Mouse (Mus musculus) hindbrain, embryonic 16.5 days (tissue): ENCODE results near the gene Tmem63c. TPM values are rescaled to one million over a fixed set of nuclear protein-coding genes. Genes with fewer than 3 reads are reported as not detected.

Experiments
- ATAC-seq: fragments of 200-750 bp; cut with Nextera tagmentation; 2 replicates; pipeline ENCODE4 v1.8.0; 2017; ENCODE audit warnings: moderate TSS enrichment, moderate library complexity
- H3K27ac ChIP-seq: fragments of 300-500 bp; sonication (generic); 2 replicates; pipeline ENCODE4 v1.5.1; 2014; ENCODE audit warnings: low read depth, mild to moderate bottlenecking, control low read depth, low read length, moderate library complexity
- H3K27me3 ChIP-seq: fragments of 300-500 bp; sonication (generic); replicated peaks from 2 replicates; pipeline ENCODE4 v1.6.1; 2014; ENCODE audit warnings: low read length; ENCODE audit not compliant: control insufficient read depth, insufficient read depth
- H3K36me3 ChIP-seq: fragments of 300-500 bp; sonication (generic); 2 replicates; pipeline ENCODE4 v1.6.1; 2014; ENCODE audit warnings: mild to moderate bottlenecking, low read length, moderate library complexity, mixed read lengths; ENCODE audit not compliant: control insufficient read depth, insufficient read depth
- H3K4me1 ChIP-seq: fragments of 300-500 bp; sonication (generic); 2 replicates; pipeline ENCODE4 v1.6.1; 2014; ENCODE audit warnings: low read depth, low read length; ENCODE audit not compliant: control insufficient read depth, insufficient read depth
- H3K4me2 ChIP-seq: fragments of 300-500 bp; sonication (generic); 2 replicates; pipeline ENCODE4 v1.6.1; 2014; ENCODE audit warnings: mild to moderate bottlenecking, low read length, control low read depth, moderate library complexity
- H3K4me3 ChIP-seq: fragments of 300-500 bp; sonication (generic); 2 replicates; pipeline ENCODE4 v1.5.1; 2014; ENCODE audit warnings: mild to moderate bottlenecking, low read length, control low read depth, moderate library complexity
- H3K9ac ChIP-seq: fragments of 300-500 bp; sonication (generic); 2 replicates; pipeline ENCODE4 v1.6.1; 2014; ENCODE audit warnings: low read depth, mild to moderate bottlenecking, control low read depth, low read length, moderate library complexity
- H3K9me3 ChIP-seq: fragments of 300-500 bp; sonication (generic); 2 replicates; pipeline ENCODE4 v1.6.1; 2014; ENCODE audit warnings: mild to moderate bottlenecking, low read length, moderate library complexity; ENCODE audit not compliant: control insufficient read depth
- WGBS: fragments of 180-500 bp; shearing (Covaris S2); extraction: QIAGEN DNeasy Blood & Tissue Kit; methylation state at CpG from one replicate; pipeline ENCODE4 v1.1.7; 2014; 5-methylcytosine and 5-hydroxymethylcytosine counted together
- polyA plus RNA-seq: library from polyadenylated mRNA; unstranded; fragments of >200 nt; fragmentation: Nextera tagmentation; extraction: Ambion mirVana; gene quantifications from 2 replicates; pipeline ENCODE4 v1.2.1, GENCODE M21; 2015

Tmem63c gene
- 11.0 and 11.9 TPM in 2 replicates for polyA plus RNA-seq

DNA sequence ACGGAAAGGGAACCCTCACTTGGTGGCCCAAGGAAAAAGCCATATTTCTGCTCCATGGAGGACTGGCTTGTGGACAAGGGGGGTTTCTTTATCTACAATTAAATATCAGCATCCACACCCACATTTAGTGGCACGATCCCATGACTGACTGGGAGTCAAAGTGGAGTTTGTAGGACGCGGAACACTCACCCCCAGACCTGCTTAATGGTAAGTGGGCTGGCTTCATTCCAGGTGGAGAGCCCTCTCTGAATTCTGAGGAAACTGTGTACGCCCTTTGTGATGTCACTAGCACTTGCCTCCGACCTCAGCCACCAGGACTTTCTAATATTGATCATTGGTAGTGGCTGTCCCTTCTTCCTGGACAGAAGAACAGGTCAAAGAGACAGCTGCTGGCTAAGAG lies at the start of gene Tmem63c:
Gene Tmem63c (plus strand): TSS at position 301 of the 400 bp plus-strand sequence.
- Histone ChIP-seq H3K27me3 (no peaks in the 10 kb centered on the region), H3K36me3 (no peaks in the 10 kb centered on the region), H3K4me2 (no peak within 1 kb of the TSS), H3K4me1 (no peaks in the 10 kb centered on the region), H3K27ac (no peak within 1 kb of the TSS), H3K4me3 (no peak within 1 kb of the TSS), H3K9ac (no peak within 1 kb of the TSS), H3K9me3 (no peaks in the 10 kb centered on the region)
- 79% methylated on average over 6 of the region's 6 CpGs for WGBS
- ATAC-seq = no peak

DNA sequence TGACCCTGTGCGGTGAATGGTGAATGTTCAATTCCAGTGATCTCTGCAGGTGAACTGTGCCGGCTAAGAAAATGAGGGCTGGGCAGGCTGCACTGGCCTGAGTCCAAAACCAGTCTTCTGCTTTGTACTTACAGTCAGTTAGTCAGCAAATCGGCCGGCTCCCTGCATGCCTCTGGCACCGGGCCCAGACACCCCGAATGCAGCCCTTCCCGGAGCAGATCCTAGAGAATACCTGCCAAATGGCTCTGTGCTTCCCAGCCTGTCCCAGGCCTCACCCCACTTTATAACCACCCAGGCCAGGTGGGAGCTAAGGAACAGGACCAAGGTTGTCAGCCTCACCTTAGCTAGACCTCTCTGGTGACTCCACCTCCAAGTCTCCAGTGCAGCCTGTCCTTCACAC lies 47.9 kb upstream of the Tmem63c start:
- Histone ChIP-seq H3K4me1 (peaks cover 40% of the 10 kb centered on the region), H3K9ac (no peak overlapping the region), H3K27me3 (no peaks in the 10 kb centered on the region), H3K27ac (no peak overlapping the region), H3K9me3 (no peaks in the 10 kb centered on the region), H3K4me3 (no peak overlapping the region), H3K4me2 (no peak overlapping the region), H3K36me3 (no peaks in the 10 kb centered on the region)
- ATAC-seq = peak; percentile 7; the same call in 1 of the 2 replicates
- WGBS = 21% methylated on average over 7 of the region's 7 CpGs

DNA sequence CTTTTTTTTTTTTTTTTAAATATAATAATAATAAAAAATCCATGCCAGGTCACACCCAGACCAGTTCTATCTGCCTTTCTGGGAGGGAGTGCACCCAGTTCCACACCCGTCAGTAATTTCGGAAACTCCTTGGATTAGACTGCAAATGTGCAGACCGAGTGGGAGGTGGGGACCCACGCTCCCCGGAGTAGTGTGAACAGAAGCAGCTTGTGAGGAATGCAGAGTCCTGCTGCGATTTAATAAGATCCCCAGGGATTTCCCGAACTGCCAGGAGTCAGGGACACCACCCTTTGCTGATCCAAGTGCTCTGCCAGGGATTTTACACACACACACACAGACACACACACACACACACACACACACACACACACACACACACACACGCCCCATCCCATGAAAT lies 47.4 kb upstream of the Tmem63c start:
- 36% methylated on average over 8 of the region's 8 CpGs for WGBS
- no peaks in the 10 kb centered on the region for H3K9me3 ChIP-seq
- no peak overlapping the region for H3K4me2 ChIP-seq
- no peak overlapping the region for H3K9ac ChIP-seq
- no peak for ATAC-seq
- no peak overlapping the region for H3K4me3 ChIP-seq
- no peaks in the 10 kb centered on the region for H3K36me3 ChIP-seq
- H3K4me1 ChIP-seq = peaks cover 41% of the 10 kb centered on the region
- H3K27ac ChIP-seq = no peak overlapping the region; the same call in 1 of the 2 replicates
- 0 out of 2 replicates have a peak, but pooled peaks cover under 1% of the 10 kb centered on the region for H3K27me3 ChIP-seq

DNA sequence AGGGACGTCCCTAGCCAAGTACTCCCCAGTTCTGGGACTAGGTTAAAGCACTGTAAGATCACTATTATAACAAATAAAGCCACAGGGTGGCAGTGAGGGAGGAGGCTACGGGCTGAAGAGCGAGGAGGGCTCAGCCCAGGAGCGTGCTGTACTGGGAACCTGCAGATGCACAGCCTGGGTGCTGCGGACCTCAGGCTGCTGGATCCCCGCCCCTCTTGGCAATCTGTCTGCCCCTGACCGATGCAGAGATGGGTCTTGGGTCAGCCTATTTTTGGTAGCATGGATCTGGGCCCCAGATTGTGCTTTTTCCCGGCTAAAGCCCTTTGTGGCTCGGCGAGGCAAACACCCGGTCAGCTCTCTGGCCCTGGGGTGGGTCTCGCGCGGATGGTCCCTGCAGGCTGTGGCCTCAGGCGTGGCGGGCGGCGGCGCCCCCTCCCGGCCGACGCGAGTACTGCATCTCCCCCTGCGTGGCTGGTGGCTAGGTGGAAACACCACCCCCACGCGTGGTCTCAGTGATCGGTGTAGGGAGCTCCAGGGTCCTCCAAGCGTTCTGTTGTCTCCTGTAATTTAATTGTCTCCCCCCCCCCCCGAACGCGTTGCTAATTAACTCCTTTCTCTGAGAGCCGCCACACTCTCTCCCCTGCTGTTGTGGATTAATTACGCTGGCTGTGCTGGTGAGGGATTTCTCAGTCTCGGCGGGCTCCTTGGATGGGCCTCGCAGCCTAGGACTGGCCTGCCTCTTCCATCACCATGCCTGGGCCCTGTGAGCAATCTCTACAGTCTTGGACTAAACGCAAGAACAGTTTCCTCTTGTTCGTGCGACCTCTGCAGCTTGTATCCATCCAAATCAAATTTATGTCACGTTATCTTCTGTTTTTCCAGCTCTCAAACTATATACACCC lies 46.5 kb upstream of the Tmem63c start:
- peak overlapping the region; percentile 31 for H3K4me3 ChIP-seq
- ATAC-seq = peak; percentile 76
- peaks cover 41% of the 10 kb centered on the region for H3K4me1 ChIP-seq
- peak overlapping the region; percentile 62 for H3K9ac ChIP-seq
- 5% methylated on average over 38 of the region's 40 CpGs for WGBS
- H3K27me3 ChIP-seq = 0 out of 2 replicates have a peak, but pooled peaks cover 2% of the 10 kb centered on the region
- H3K36me3 ChIP-seq = no peaks in the 10 kb centered on the region
- H3K4me2 ChIP-seq = peak overlapping the region; percentile 68
- no peaks in the 10 kb centered on the region for H3K9me3 ChIP-seq
- peak overlapping the region; percentile 77 for H3K27ac ChIP-seq

DNA sequence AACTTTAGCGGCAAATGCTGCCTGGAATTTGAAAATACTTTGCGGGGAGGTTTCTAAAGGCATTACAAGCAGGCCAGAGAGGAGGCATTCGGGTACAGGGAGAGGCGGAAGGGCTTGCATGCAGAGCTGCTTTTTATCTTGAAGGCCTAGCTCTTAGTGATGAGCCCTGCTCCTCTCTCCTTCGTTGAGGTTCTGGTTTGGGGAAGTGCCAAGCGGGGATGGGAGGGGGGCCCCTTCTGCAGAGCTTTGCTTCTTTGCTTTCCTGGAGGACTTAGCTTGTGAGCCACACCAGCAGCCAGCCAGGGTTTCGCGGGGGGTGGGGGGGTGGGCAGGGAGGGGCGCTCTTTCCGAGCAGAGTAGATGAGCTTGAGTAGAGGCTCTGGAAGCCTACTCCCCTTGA lies 45.4 kb upstream of the Tmem63c start:
- Histone ChIP-seq H3K36me3 (no peaks in the 10 kb centered on the region), H3K4me1 (peaks cover 41% of the 10 kb centered on the region), H3K4me3 (no peak overlapping the region), H3K9ac (no peak overlapping the region), H3K9me3 (no peaks in the 10 kb centered on the region), H3K27ac (no peak overlapping the region), H3K4me2 (no peak overlapping the region), H3K27me3 (0 out of 2 replicates have a peak, but pooled peaks cover 2% of the 10 kb centered on the region)
- WGBS = 50% methylated on average over 10 of the region's 10 CpGs
- ATAC-seq = no peak

DNA sequence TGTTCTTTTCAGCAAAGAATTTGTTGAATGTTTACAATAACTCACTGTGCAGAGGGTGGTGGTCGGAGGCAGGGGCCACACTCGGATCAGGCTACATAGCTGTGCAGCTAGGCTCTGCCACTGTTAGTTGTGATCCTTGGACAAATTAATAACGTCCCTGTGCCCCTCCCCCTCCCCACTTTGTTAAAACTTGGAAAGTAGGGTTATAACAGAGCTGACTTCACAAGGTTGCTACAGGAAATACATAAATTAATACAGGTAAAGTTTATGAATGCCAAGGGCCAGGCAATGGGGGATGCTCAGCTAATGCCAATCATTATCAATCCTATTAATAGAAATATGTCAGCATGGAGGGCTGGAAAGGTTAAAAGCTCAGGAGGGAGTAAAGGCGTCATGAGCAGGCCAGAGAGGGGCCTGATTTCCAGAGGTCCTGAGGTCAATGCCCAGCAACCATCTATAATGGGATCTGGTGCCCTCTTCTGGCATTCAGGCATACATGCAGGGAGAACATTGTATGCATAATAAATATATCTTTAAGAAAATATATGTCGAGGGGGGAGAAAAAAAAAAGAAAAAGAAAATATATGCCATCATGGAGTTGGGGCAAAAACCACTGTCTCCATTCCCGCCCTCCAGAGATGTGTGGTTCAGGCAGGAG lies 44.5 kb upstream of the Tmem63c start:
- 64% methylated on average over 6 of the region's 6 CpGs for WGBS
- Histone ChIP-seq H3K27me3 (0 out of 2 replicates have a peak, but pooled peaks cover 2% of the 10 kb centered on the region), H3K9me3 (no peaks in the 10 kb centered on the region), H3K4me2 (no peak overlapping the region), H3K27ac (no peak overlapping the region), H3K4me3 (no peak overlapping the region), H3K36me3 (no peaks in the 10 kb centered on the region), H3K4me1 (peaks cover 41% of the 10 kb centered on the region), H3K9ac (no peak overlapping the region)
- no peak for ATAC-seq

DNA sequence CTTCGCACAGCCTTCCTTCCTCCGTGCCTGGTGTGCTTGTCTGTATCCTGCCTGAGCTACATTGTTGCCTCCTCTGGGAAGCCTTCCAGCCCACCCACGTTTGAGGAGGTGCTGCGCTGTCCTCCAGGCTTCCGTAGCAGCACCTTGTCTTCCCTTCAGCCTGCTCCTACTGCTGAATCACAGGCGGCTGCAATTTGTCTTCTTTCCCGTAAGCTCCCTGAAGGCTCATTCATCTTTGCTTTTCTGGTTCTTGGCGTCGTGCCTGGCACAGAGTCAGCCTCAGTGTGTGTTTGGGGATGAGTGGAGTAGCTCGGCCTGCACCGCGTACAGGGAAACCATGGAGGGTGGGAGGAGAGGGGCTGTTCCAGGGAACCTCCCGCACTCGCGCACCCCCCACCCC lies 43.3 kb upstream of the Tmem63c start:
- no peak overlapping the region for H3K9ac ChIP-seq
- H3K36me3 ChIP-seq = no peaks in the 10 kb centered on the region
- H3K4me1 ChIP-seq = peaks cover 42% of the 10 kb centered on the region
- H3K27ac ChIP-seq = no peak overlapping the region
- H3K4me2 ChIP-seq = peak overlapping the region; percentile 3; the same call in 1 of the 2 replicates
- 0 out of 2 replicates have a peak, but pooled peaks have one; percentile 13 for ATAC-seq
- 14% methylated on average over 15 of the region's 15 CpGs for WGBS
- H3K4me3 ChIP-seq = no peak overlapping the region
- H3K27me3 ChIP-seq = peaks cover 4% of the 10 kb centered on the region; the same call in 1 of the 2 replicates
- H3K9me3 ChIP-seq = no peaks in the 10 kb centered on the region

DNA sequence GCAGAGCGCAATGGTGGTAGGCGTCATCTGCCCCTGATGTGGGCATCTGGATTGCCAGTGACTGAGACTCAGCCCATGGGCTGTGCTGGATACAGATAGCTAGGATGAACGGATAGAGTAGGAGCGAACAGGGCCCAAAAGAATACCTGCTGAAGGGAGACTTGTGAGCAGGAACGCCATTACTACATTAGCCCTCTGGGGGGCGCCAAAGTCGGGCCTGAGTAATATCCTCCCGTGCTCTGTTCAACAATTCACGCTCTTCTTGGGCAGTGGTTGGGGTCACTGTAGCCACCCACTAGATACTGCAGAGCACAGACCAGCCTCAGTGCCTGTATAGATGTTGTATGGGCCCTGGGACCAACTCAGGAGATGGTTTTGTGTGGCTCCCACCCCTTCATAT lies 40.0 kb upstream of the Tmem63c start:
- H3K9ac ChIP-seq = no peak overlapping the region
- ATAC-seq = no peak
- no peaks in the 10 kb centered on the region for H3K36me3 ChIP-seq
- H3K4me1 ChIP-seq = peaks cover 24% of the 10 kb centered on the region
- peaks cover 5% of the 10 kb centered on the region; the same call in 1 of the 2 replicates for H3K27me3 ChIP-seq
- no peak overlapping the region for H3K27ac ChIP-seq
- H3K4me3 ChIP-seq = no peak overlapping the region
- no peaks in the 10 kb centered on the region for H3K9me3 ChIP-seq
- 21% methylated on average over 9 of the region's 9 CpGs for WGBS
- no peak overlapping the region for H3K4me2 ChIP-seq
